Comparison of ENCODE assay signal across 7 mouse cellular contexts in genomic region chr3:54352891-54353652, GRCm38 (mm10). TPM values are rescaled to one million over a fixed set of nuclear protein-coding genes. Genes with fewer than 3 reads are reported as not detected.
DNase-seq lines count a peak whose midpoint lies in the region; ATAC-seq and TF ChIP-seq lines count a peak whose summit lies in the region.

No protein-coding gene starts in this region.

- ATAC-seq in megakaryocyte progenitor cell, adult 5-6 weeks (replicated peaks; ENCODE audit: poor library complexity), result peak; percentile 96

- no peak overlapping the region for H3K27ac ChIP-seq in MEL (ENCODE audit: control insufficient read depth, low read depth, low read length)
- H3K27ac ChIP-seq in embryonic fibroblast, embryonic 13.5 days (ENCODE audit: insufficient read depth, low read length), result no peak overlapping the region

- no peaks in the 10 kb centered on the region for H3K27me3 ChIP-seq in MEL (ENCODE audit: control insufficient read depth in 1 of 2, insufficient read depth in 2 of 2, low read length in 2 of 2)

- DNase-seq in MEL (ENCODE audit: low read depth, low spot score), result peak; percentile 6
- peak; percentile 80 to 83 for DNase-seq in adrenal gland, postnatal 36 days
- peak; percentile 86 for DNase-seq in heart, postnatal 4 days
- peak; percentile 79 to 80 for DNase-seq in layer of hippocampus, postnatal 10 days (ENCODE audit: low spot score in 2 of 2)
- DNase-seq in spleen, postnatal 36 days (ENCODE audit: low spot score in 2 of 2), result peak; percentile 19 to 21

- no peaks in the 10 kb centered on the region for H3K9me3 ChIP-seq in MEL (replicated peaks; ENCODE audit: insufficient read depth, low read length)

- H3K36me3 ChIP-seq in MEL (ENCODE audit: control insufficient read depth in 1 of 2, insufficient read depth in 2 of 2, low read length in 2 of 2), result no peaks in the 10 kb centered on the region

- no peak overlapping the region for H3K9ac ChIP-seq in MEL (ENCODE audit: control insufficient read depth, low read depth, low read length, poor library complexity, severe bottlenecking)

- TF ChIP-seq RAD21 in MEL (IDR thresholded peaks at IDR 0.05; ENCODE audit: low read depth, low read length), result peak; percentile 59

- no peaks in the 10 kb centered on the region for H3K79me2 ChIP-seq in MEL (ENCODE audit: control insufficient read depth, insufficient read depth, low read length, poor library complexity)

- no peak for TF ChIP-seq EP300 in MEL (IDR thresholded peaks at IDR 0.05; ENCODE audit: low read depth in 1 of 2, low read length in 2 of 2)

- no peaks in the 10 kb centered on the region for H3K4me1 ChIP-seq in MEL (ENCODE audit: control insufficient read depth in 1 of 2, insufficient read depth in 2 of 2, low read length in 2 of 2)
- H3K4me1 ChIP-seq in embryonic fibroblast, embryonic 13.5 days (ENCODE audit: control insufficient read depth, insufficient read depth, low read length), result peaks cover 3% of the 10 kb centered on the region; the same call in 1 of the 2 replicates

- TF ChIP-seq CTCF in MEL (IDR thresholded peaks at IDR 0.05 in 2 of 3, conservative IDR thresholded peaks at IDR 0.05 in 1 of 3; ENCODE audit: control insufficient read depth in 1 of 3, insufficient read depth in 1 of 3, low read depth in 2 of 3, low read length in 3 of 3, poor library complexity in 1 of 3, severe bottlenecking in 1 of 3), result peak; percentile 28 to 76 (median 58); a peak in 5 of 6 replicates
- peak; percentile 71 for TF ChIP-seq CTCF in embryonic fibroblast, embryonic 13.5 days (IDR thresholded peaks at IDR 0.05; ENCODE audit: borderline replicate concordance, insufficient read depth, low read length)

- no peak overlapping the region for H3K4me3 ChIP-seq in MEL (ENCODE audit: control insufficient read depth in 1 of 2, insufficient read depth in 1 of 2, low read depth in 2 of 2, low read length in 2 of 2)
- H3K4me3 ChIP-seq in embryonic fibroblast, embryonic 13.5 days (ENCODE audit: insufficient read depth, low read length), result no peak overlapping the region

- TF ChIP-seq POLR2A in MEL (IDR thresholded peaks at IDR 0.05; ENCODE audit: control insufficient read depth in 1 of 2, insufficient read depth in 1 of 2, low read depth in 1 of 2, low read length in 2 of 2, poor library complexity in 1 of 2), result no peak
- no peak for TF ChIP-seq POLR2A in embryonic fibroblast, embryonic 13.5 days (IDR thresholded peaks at IDR 0.05; ENCODE audit: low read depth, low read length)

TF ChIP-seq in MEL, 35 proteins besides CTCF, POLR2A, EP300 and RAD21:
- no peak for TF ChIP-seq NELFE (IDR thresholded peaks at IDR 0.05; ENCODE audit: low read depth, low read length)
- no peak for TF ChIP-seq TAL1 (IDR thresholded peaks at IDR 0.05; ENCODE audit: low read length)
- TF ChIP-seq RCOR1 (IDR thresholded peaks at IDR 0.05; ENCODE audit: low read depth, low read length), result no peak
- TF ChIP-seq SMC3 (IDR thresholded peaks at IDR 0.05; ENCODE audit: low read depth, low read length), result peak; percentile 54
- TF ChIP-seq TCF12 (IDR thresholded peaks at IDR 0.05; ENCODE audit: low read depth, low read length), result no peak

RNA-seq across cellular contexts. Expression of gene Postn, which starts 7.8 kb away (rescaled TPM):
- total RNA-seq in MEL (2012; rRNA removed), result not detected in 2 replicates
- not detected for polyA plus RNA-seq in MEL (2012; ENCODE audit: insufficient read depth in 1 of 2, insufficient read length in 2 of 2, low read depth in 1 of 2, low replicate concordance in 2 of 2, missing spikeins in 1 of 2)
- 100 to 1,000 TPM in 1 of 2 experiments, 10 to 100 TPM in 1; 73.8 to 106 TPM for total RNA-seq in adrenal gland, postnatal 36 days (2021)
- polyA plus RNA-seq in embryonic fibroblast, embryonic 13.5 days (2011; ENCODE audit: insufficient read length, low read depth, missing spikeins), result 1,715 and 3,345 TPM in 2 replicates
- 100 to 1,000 TPM; 688 to 719 TPM for total RNA-seq in heart, postnatal 4 days (2021)
- total RNA-seq in layer of hippocampus, postnatal 10 days (2021), result 1 to 10 TPM; 4.6 to 5.2 TPM
- 0.51 and 0.74 TPM in 2 replicates for total RNA-seq in megakaryocyte progenitor cell, adult 5-6 weeks (2015)
- total RNA-seq in megakaryocyte progenitor cell, adult 5-6 weeks (2017), result 0.07 TPM in 1 of 2 replicates, not detected in the other

Comparison
In these comparisons a context has a peak if more than half of its experiments do, and no peak if none do; other contexts are left out.
1. DNase-seq: peak in every context shown above with its lines; median percentile 86 in heart, postnatal 4 days; 82 in adrenal gland, postnatal 36 days; 80 in layer of hippocampus, postnatal 10 days; 20 in spleen, postnatal 36 days; 6 in MEL.
2. RNA of gene Postn, which starts 7.8 kb away (total RNA-seq): 688 to 719 TPM in heart, postnatal 4 days and 73.8 to 106 TPM in adrenal gland, postnatal 36 days; 4.6 to 5.2 TPM in layer of hippocampus, postnatal 10 days, 0.07 to 0.74 TPM in megakaryocyte progenitor cell, adult 5-6 weeks and not detected in MEL; every median in the first group is over 10 times any median in the second.